Mouse (Mus musculus): ENCODE measurements around the gene Hoxa7. TPM values are rescaled to one million over a fixed set of nuclear protein-coding genes. Genes with fewer than 3 reads are reported as not detected.

Gene Hoxa7
- polyA plus RNA-seq, 1 experiment from 2014 or later: 90.8 TPM

DNA sequence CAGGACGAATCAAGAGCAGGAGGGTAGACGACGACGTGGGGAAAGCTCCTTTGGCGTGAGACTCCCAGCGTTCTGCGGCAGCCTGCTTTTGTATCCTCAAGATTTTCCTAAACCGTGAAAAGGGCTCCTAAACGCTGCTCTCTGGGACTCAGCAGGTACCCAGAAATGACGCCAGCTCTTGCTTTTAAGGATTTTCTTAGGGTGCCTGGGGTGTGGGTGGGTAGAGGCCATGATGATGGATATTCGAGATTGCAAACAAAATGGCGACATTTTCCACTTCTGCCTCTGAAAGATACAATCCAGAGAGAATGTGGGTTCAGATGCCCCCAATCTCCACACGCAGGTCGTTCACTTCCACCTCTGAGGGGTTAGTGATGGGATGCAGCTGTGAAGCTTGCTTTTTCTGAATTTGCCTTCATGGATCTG lies 53.9 kb downstream of the Hoxa7 start:
- H3K4me2 ChIP-seq (ENCODE audit: low read depth, low read length): peak overlapping the region; percentile 65
- peaks cover 90% of the 10 kb centered on the region for H3K4me1 ChIP-seq (ENCODE audit: control insufficient read depth, insufficient read depth, low read length)
- peak overlapping the region; percentile 75 for H3K9ac ChIP-seq (replicated peaks; ENCODE audit: low read depth, low read length)
- no peak for ATAC-seq (ENCODE audit: low read depth)
- 10% methylated on average over 14 of the region's 14 CpGs for WGBS
- peak overlapping the region; percentile 99 for H3K27ac ChIP-seq (ENCODE audit: low read depth, low read length)
- H3K4me3 ChIP-seq (ENCODE audit: low read depth, low read length): peak overlapping the region; percentile 26
- H3K36me3 ChIP-seq (ENCODE audit: control insufficient read depth, insufficient read depth, low read length): peaks cover 7% of the 10 kb centered on the region; the same call in 1 of the 2 replicates
- H3K9me3 ChIP-seq (ENCODE audit: control insufficient read depth, low read length): no peaks in the 10 kb centered on the region
- no peaks in the 10 kb centered on the region for H3K27me3 ChIP-seq (ENCODE audit: control insufficient read depth, insufficient read depth, low read length)

GRCm38 (mm10) chr6:52167176-52167575 lies 54.5 kb downstream of the Hoxa7 start:
- Histone ChIP-seq H3K9ac (replicated peaks; ENCODE audit: low read depth, low read length) (peak overlapping the region; percentile 75), H3K4me2 (ENCODE audit: low read depth, low read length) (peak overlapping the region; percentile 65), H3K9me3 (ENCODE audit: control insufficient read depth, low read length) (no peaks in the 10 kb centered on the region), H3K27ac (ENCODE audit: low read depth, low read length) (peak overlapping the region; percentile 99), H3K36me3 (ENCODE audit: control insufficient read depth, insufficient read depth, low read length) (peaks cover 7% of the 10 kb centered on the region; the same call in 1 of the 2 replicates), H3K4me3 (ENCODE audit: low read depth, low read length) (peak overlapping the region; percentile 26; the same call in 1 of the 2 replicates), H3K4me1 (ENCODE audit: control insufficient read depth, insufficient read depth, low read length) (peaks cover 84% of the 10 kb centered on the region), H3K27me3 (ENCODE audit: control insufficient read depth, insufficient read depth, low read length) (no peaks in the 10 kb centered on the region)
- no peak for ATAC-seq (ENCODE audit: low read depth)
- 20% methylated on average over 1 of the region's 1 CpGs for WGBS

DNA sequence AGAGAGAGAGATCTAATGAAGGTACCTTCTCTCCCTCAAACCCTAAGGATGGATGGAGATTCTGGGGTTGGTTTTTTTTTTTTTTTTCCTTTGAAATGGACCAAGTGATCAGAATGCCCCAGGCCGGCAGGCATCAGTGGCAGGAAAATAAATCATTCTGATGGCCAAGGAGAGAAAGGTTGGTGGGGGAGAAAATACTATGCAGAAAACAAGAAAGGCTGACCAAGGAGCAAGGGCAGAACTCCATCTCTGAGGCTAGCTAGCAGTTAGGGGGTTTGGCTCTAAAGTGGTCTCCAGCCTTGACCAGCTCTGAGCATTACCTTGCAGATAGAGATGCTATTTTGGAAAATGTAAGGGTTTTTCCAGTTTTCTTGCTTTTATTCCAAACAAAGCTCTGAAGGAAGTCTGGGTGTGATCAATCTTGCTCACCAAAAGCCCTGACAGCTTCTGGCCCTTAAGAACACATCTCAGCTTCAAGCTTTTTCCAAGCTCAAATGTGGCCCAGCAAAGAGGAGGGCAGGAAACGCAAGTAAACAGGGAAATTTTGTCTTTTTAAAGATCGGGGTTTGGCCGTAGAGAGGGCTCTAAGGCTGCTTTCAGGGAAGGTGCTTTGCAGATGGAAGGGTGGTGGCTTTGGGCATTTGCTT lies 55.1 kb downstream of the Hoxa7 start:
- H3K4me3 ChIP-seq (ENCODE audit: low read depth, low read length): 0 out of 2 replicates have a peak overlapping the region, but pooled peaks have one; percentile 43
- H3K9ac ChIP-seq (replicated peaks; ENCODE audit: low read depth, low read length): peak overlapping the region; percentile 82
- H3K36me3 ChIP-seq (ENCODE audit: control insufficient read depth, insufficient read depth, low read length): peaks cover 7% of the 10 kb centered on the region; the same call in 1 of the 2 replicates
- no peaks in the 10 kb centered on the region for H3K27me3 ChIP-seq (ENCODE audit: control insufficient read depth, insufficient read depth, low read length)
- H3K27ac ChIP-seq (ENCODE audit: low read depth, low read length): peak overlapping the region; percentile 99
- H3K4me2 ChIP-seq (ENCODE audit: low read depth, low read length): peak overlapping the region; percentile 81
- WGBS: 11% methylated on average over 4 of the region's 4 CpGs
- no peak for ATAC-seq (ENCODE audit: low read depth)
- no peaks in the 10 kb centered on the region for H3K9me3 ChIP-seq (ENCODE audit: control insufficient read depth, low read length)
- peaks cover 83% of the 10 kb centered on the region for H3K4me1 ChIP-seq (ENCODE audit: control insufficient read depth, insufficient read depth, low read length)

GRCm38 (mm10) chr6:52165441-52166370 lies 55.9 kb downstream of the Hoxa7 start:
- Histone ChIP-seq H3K27me3 (ENCODE audit: control insufficient read depth, insufficient read depth, low read length) (no peaks in the 10 kb centered on the region), H3K36me3 (ENCODE audit: control insufficient read depth, insufficient read depth, low read length) (peaks cover 7% of the 10 kb centered on the region; the same call in 1 of the 2 replicates), H3K4me3 (ENCODE audit: low read depth, low read length) (peak overlapping the region; percentile 43), H3K27ac (ENCODE audit: low read depth, low read length) (peak overlapping the region; percentile 99), H3K4me2 (ENCODE audit: low read depth, low read length) (peak overlapping the region; percentile 81), H3K9me3 (ENCODE audit: control insufficient read depth, low read length) (no peaks in the 10 kb centered on the region), H3K9ac (replicated peaks; ENCODE audit: low read depth, low read length) (peak overlapping the region; percentile 82), H3K4me1 (ENCODE audit: control insufficient read depth, insufficient read depth, low read length) (peaks cover 78% of the 10 kb centered on the region)
- no peak for ATAC-seq (ENCODE audit: low read depth)
- WGBS: 2% methylated on average over 28 of the region's 28 CpGs

GRCm38 (mm10) chr6:52164626-52165440 lies 56.8 kb downstream of the Hoxa7 start, which contains the start of gene Hoxa2:
TSS of gene Hoxa2 (minus strand) at chr6:52164831.
- peak within 1 kb of the TSS; percentile 99 for H3K27ac ChIP-seq (ENCODE audit: low read depth, low read length)

More at GRCm38 (mm10) chr6:52164626-52165440, 56.8 kb downstream of the Hoxa7 start, which contains the start of gene Hoxa2:
- Histone ChIP-seq H3K27me3 (ENCODE audit: control insufficient read depth, insufficient read depth, low read length) (no peaks in the 10 kb centered on the region), H3K36me3 (ENCODE audit: control insufficient read depth, insufficient read depth, low read length) (peaks cover 4% of the 10 kb centered on the region; the same call in 1 of the 2 replicates), H3K4me2 (ENCODE audit: low read depth, low read length) (peak within 1 kb of the TSS; percentile 81), H3K4me1 (ENCODE audit: control insufficient read depth, insufficient read depth, low read length) (peaks cover 78% of the 10 kb centered on the region), H3K9me3 (ENCODE audit: control insufficient read depth, low read length) (no peaks in the 10 kb centered on the region), H3K4me3 (ENCODE audit: low read depth, low read length) (peak within 1 kb of the TSS; percentile 43), H3K9ac (replicated peaks; ENCODE audit: low read depth, low read length) (peak within 1 kb of the TSS; percentile 82)
- WGBS: 1% methylated on average over 25 of the region's 25 CpGs
- peak; percentile 48 for ATAC-seq (ENCODE audit: low read depth)

MicroRNAs encoded within 50 kb of the gene (microRNA counts, 519-probe panel; counts per million panel counts)
- 5,006 counts per million, percentile 70 among the panel's probes with 10 or more counts for microRNA mmu-miR-196b

Small RNA genes within 50 kb of the gene (microRNA-seq; reads per million reads assigned to microRNA genes)
- gene Mir196b: 3,283 reads per million, percentile 88 among the genes with 10 or more reads in this experiment

Other genes with a start within 250 kb of the Hoxa7 start
- gene Skap2, start 209.3 kb downstream of the Hoxa7 start, polyA plus RNA-seq (2014; fragmentation: Nextera tagmentation; extraction: Ambion mirVana): 26.1 and 31.5 TPM in 2 replicates
- gene Hoxa1, start 63.5 kb downstream of the Hoxa7 start, polyA plus RNA-seq (2014; fragmentation: Nextera tagmentation; extraction: Ambion mirVana): 0.76 and 0.92 TPM in 2 replicates
- gene Hoxa2, start 57.0 kb downstream of the Hoxa7 start, polyA plus RNA-seq (2014; fragmentation: Nextera tagmentation; extraction: Ambion mirVana): 7.0 and 8.8 TPM in 2 replicates
- 1.8 and 2.2 TPM in 2 replicates for gene 5730596B20Rik, start 44.4 kb downstream of the Hoxa7 start, polyA plus RNA-seq (2014; fragmentation: Nextera tagmentation; extraction: Ambion mirVana)
- gene Hoxa4, start 30.1 kb downstream of the Hoxa7 start, polyA plus RNA-seq (2014; fragmentation: Nextera tagmentation; extraction: Ambion mirVana): 1.6 and 2.7 TPM in 2 replicates
- 20.9 and 30.6 TPM in 2 replicates for gene Hoxa5, start 17.3 kb downstream of the Hoxa7 start, polyA plus RNA-seq (2014; fragmentation: Nextera tagmentation; extraction: Ambion mirVana)
- gene Hoxa6, start 13.1 kb downstream of the Hoxa7 start, polyA plus RNA-seq (2014; fragmentation: Nextera tagmentation; extraction: Ambion mirVana): 10.1 and 15.7 TPM in 2 replicates
- gene Hoxa3, start 8.5 kb downstream of the Hoxa7 start, polyA plus RNA-seq (2014; fragmentation: Nextera tagmentation; extraction: Ambion mirVana): 10.8 and 13.4 TPM in 2 replicates
- 4.2 TPM in 1 of 2 replicates, not detected in the other for gene Gm28308, start 8.5 kb downstream of the Hoxa7 start, polyA plus RNA-seq (2014; fragmentation: Nextera tagmentation; extraction: Ambion mirVana)
- gene Hoxa9, start 9.2 kb upstream of the Hoxa7 start, polyA plus RNA-seq (2014; fragmentation: Nextera tagmentation; extraction: Ambion mirVana): 122 and 151 TPM in 2 replicates
- gene Hoxa10, start 19.0 kb upstream of the Hoxa7 start, polyA plus RNA-seq (2014; fragmentation: Nextera tagmentation; extraction: Ambion mirVana): 50.5 and 79.4 TPM in 2 replicates
- 0.09 TPM in 1 of 2 replicates, not detected in the other for gene Hoxa11, start 24.0 kb upstream of the Hoxa7 start, polyA plus RNA-seq (2014; fragmentation: Nextera tagmentation; extraction: Ambion mirVana)
- gene Hoxa13, start 39.0 kb upstream of the Hoxa7 start, polyA plus RNA-seq (2014; fragmentation: Nextera tagmentation; extraction: Ambion mirVana): not detected in 2 replicates
- 0.70 and 0.71 TPM in 2 replicates for gene Evx1, start 91.6 kb upstream of the Hoxa7 start, polyA plus RNA-seq (2014; fragmentation: Nextera tagmentation; extraction: Ambion mirVana)